Mouse (Mus musculus) liver, postnatal 0 days (tissue): ENCODE data around the gene Itpr1. TPM values are rescaled to one million over a fixed set of nuclear protein-coding genes. Genes with fewer than 3 reads are reported as not detected.

Source experiments
- ATAC-seq: fragments of 200-750 bp; cut with Nextera tagmentation; 2 replicates; pipeline ENCODE4 v1.8.0; 2017; ENCODE audit warnings: mild to moderate bottlenecking, moderate library complexity
- DNase-seq: peaks from one replicate; pipeline ENCODE4 v3.0.0-alpha.2; 2016
- H3K27ac ChIP-seq: fragments of 300-500 bp; sonication (generic); 2 replicates; pipeline ENCODE4 v1.5.1; 2014; ENCODE audit warnings: antibody characterized with exemption, moderate library complexity, mild to moderate bottlenecking, low read depth
- H3K27me3 ChIP-seq: fragments of 300-500 bp; sonication (generic); 2 replicates; pipeline ENCODE4 v1.6.1; 2014; ENCODE audit warnings: low read length, control low read depth, mixed read lengths; ENCODE audit not compliant: insufficient read depth
- H3K36me3 ChIP-seq: fragments of 300-500 bp; sonication (generic); replicated peaks from 2 replicates; pipeline ENCODE4 v1.6.1; 2014; ENCODE audit warnings: mild to moderate bottlenecking, control low read depth, low read length, moderate library complexity, mixed read lengths; ENCODE audit not compliant: insufficient read depth
- H3K4me1 ChIP-seq: fragments of 300-500 bp; sonication (generic); 2 replicates; pipeline ENCODE4 v1.6.1; 2014; ENCODE audit warnings: antibody characterized with exemption, mild to moderate bottlenecking, control low read depth; ENCODE audit not compliant: insufficient read depth
- H3K4me2 ChIP-seq: fragments of 300-500 bp; sonication (generic); 2 replicates; pipeline ENCODE4 v1.6.1; 2014; ENCODE audit warnings: low read depth, mild to moderate bottlenecking, low read length, moderate library complexity, mixed read lengths
- H3K4me3 ChIP-seq: fragments of 300-500 bp; sonication (generic); 2 replicates; pipeline ENCODE4 v1.5.1; 2014; ENCODE audit warnings: low read depth, low read length
- H3K9ac ChIP-seq: fragments of 300-500 bp; sonication (generic); replicated peaks from 2 replicates; pipeline ENCODE4 v1.6.1; 2014; ENCODE audit warnings: mild to moderate bottlenecking, moderate library complexity
- H3K9me3 ChIP-seq: fragments of 300-500 bp; sonication (generic); 2 replicates; pipeline ENCODE4 v1.6.1; 2016; ENCODE audit warnings: mild to moderate bottlenecking, control low read depth, low read length, mixed read lengths
- CTCF ChIP-seq: sonication (generic); IDR thresholded peaks from 2 replicates; pipeline ENCODE4 v1.5.1; 2016; ENCODE audit warnings: antibody characterized with exemption, low read depth
- EP300 ChIP-seq: IDR thresholded peaks from 2 replicates; pipeline ENCODE4 v1.6.1; 2016; ENCODE audit warnings: antibody characterized with exemption, low read depth, mild to moderate bottlenecking
- WGBS: fragments of 180-500 bp; shearing (Covaris S2); extraction: QIAGEN DNeasy Blood & Tissue Kit; methylation state at CpG from one replicate; pipeline ENCODE4 v1.1.7; 2014; ENCODE audit not compliant: insufficient replicate concordance; 5-methylcytosine and 5-hydroxymethylcytosine counted together
- polyA plus RNA-seq: library from polyadenylated mRNA; unstranded; fragments of >200 nt; fragmentation: Nextera tagmentation; extraction: Ambion mirVana; gene quantifications from 2 replicates; pipeline ENCODE4 v1.2.1, GENCODE M21; 2015

The Itpr1 gene
- polyA plus RNA-seq, 1 experiment from 2014 or later, result 2.9 TPM

GRCm38 (mm10) chr6:108532486-108533179 is 319.7 kb downstream of the Itpr1 start:
- Histone ChIP-seq H3K9me3 (no peaks in the 10 kb centered on the region), H3K27me3 (no peaks in the 10 kb centered on the region), H3K4me2 (peak overlapping the region; percentile 19; the same call in 1 of the 2 replicates), H3K36me3 (no peaks in the 10 kb centered on the region), H3K4me1 (peaks cover 45% of the 10 kb centered on the region), H3K4me3 (no peak overlapping the region), H3K27ac (peak overlapping the region; percentile 66), H3K9ac (no peak overlapping the region)
- ATAC-seq, result no peak
- TF ChIP-seq EP300 (no peak), CTCF (no peak)
- DNase-seq, result no peak
- 75% methylated on average over 10 of the region's 10 CpGs for WGBS

GRCm38 (mm10) chr6:108534139-108534538 is 321.2 kb downstream of the Itpr1 start:
- Histone ChIP-seq H3K4me3 (no peak overlapping the region), H3K27me3 (no peaks in the 10 kb centered on the region), H3K27ac (no peak overlapping the region), H3K9ac (no peak overlapping the region), H3K9me3 (no peaks in the 10 kb centered on the region), H3K4me2 (no peak overlapping the region), H3K36me3 (no peaks in the 10 kb centered on the region), H3K4me1 (peaks cover 38% of the 10 kb centered on the region)
- ATAC-seq (no peak), DNase-seq (no peak)
- WGBS, result 77% methylated on average over 5 of the region's 5 CpGs
- TF ChIP-seq EP300 (no peak), CTCF (no peak)

DNA sequence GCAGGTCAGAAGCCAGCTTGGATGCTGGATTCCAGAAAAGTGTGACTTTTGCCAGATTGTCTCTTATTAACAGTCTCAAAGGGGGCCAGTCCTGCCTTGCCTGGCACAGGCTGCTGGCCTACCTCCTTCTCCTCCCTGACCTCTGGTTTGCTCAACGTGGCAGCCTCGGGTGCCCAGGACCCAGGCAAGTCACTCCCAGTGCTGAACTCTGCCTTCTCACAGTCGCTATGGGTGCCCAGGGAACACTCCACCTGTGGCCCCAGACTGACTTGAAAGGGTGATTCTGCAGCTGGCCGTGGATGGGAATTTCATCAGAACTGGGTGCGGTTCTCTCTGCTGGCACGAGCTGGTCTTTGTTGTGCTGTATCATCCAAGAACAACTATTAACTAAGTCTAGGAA is 321.7 kb downstream of the Itpr1 start:
- peaks cover 38% of the 10 kb centered on the region for H3K4me1 ChIP-seq
- DNase-seq (no peak), ATAC-seq (no peak)
- H3K36me3 ChIP-seq, result no peaks in the 10 kb centered on the region
- no peaks in the 10 kb centered on the region for H3K27me3 ChIP-seq
- H3K4me2 ChIP-seq, result no peak overlapping the region
- no peak overlapping the region for H3K27ac ChIP-seq
- no peak overlapping the region for H3K4me3 ChIP-seq
- TF ChIP-seq CTCF (no peak), EP300 (no peak)
- H3K9ac ChIP-seq, result no peak overlapping the region
- no peaks in the 10 kb centered on the region for H3K9me3 ChIP-seq
- WGBS, result 69% methylated on average over 6 of the region's 6 CpGs

DNA sequence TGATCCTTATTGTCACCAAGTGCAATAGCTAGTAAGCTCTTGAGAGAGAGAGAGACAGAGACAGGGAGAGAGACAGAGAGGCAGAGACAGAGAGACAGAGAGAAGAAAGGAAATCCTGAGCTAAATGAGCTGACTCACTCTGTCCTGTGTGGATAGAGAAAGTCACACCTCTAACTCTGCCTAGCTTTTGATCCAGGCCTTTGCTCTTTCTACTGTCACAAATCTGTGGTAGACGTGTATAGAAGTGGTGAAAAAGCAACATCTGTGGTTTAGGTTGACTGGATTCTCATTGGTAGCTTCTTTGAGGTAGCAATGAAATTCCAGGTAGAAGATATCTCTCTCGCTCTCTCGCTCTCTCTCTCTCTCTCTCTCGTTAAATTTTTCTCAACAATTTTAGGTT is 322.4 kb downstream of the Itpr1 start:
- H3K4me1 ChIP-seq, result peaks cover 38% of the 10 kb centered on the region
- H3K4me2 ChIP-seq, result no peak overlapping the region
- H3K27ac ChIP-seq, result no peak overlapping the region

GRCm38 (mm10) chr6:108536546-108537317 is 323.8 kb downstream of the Itpr1 start:
- WGBS, result 32% methylated on average over 8 of the region's 8 CpGs
- H3K9me3 ChIP-seq, result no peaks in the 10 kb centered on the region
- TF ChIP-seq EP300 (no peak), CTCF (no peak)
- no peak overlapping the region for H3K4me3 ChIP-seq
- no peak overlapping the region for H3K9ac ChIP-seq
- DNase-seq (peak; percentile 59), ATAC-seq (peak; percentile 60)
- H3K4me1 ChIP-seq, result peaks cover 26% of the 10 kb centered on the region
- no peaks in the 10 kb centered on the region for H3K27me3 ChIP-seq
- H3K4me2 ChIP-seq, result peak overlapping the region; percentile 38; the same call in 1 of the 2 replicates
- H3K36me3 ChIP-seq, result no peaks in the 10 kb centered on the region
- peak overlapping the region; percentile 37; the same call in 1 of the 2 replicates for H3K27ac ChIP-seq

More for the DNA sequence above, 322.4 kb downstream of the Itpr1 start:
- ATAC-seq (no peak), DNase-seq (no peak)
- WGBS, result 68% methylated on average over 4 of the region's 4 CpGs
- no peak for TF ChIP-seq EP300
- TF ChIP-seq CTCF, result no peak
- H3K9ac ChIP-seq, result no peak overlapping the region
- no peaks in the 10 kb centered on the region for H3K9me3 ChIP-seq
- no peaks in the 10 kb centered on the region for H3K36me3 ChIP-seq
- no peak overlapping the region for H3K4me3 ChIP-seq
- H3K27me3 ChIP-seq, result no peaks in the 10 kb centered on the region

DNA sequence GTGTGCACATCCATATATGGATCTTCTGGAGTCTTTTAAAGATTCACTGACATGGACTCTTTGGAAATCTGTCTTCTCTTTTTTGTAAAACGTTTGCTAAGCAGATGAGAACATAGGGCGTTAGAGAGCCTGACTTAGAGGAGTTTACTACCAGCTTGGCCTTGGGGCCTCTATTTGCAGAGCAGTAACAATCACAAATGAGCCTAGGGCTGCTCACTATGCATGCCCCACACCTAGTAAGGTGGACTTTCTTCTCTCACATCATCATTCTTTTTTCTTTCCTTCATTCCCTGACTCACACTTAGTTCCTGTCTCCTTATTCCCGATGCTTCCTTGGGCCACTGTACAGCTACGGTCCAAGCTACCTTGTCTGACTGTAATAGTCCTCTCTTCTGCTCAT is 325.5 kb downstream of the Itpr1 start:
- Histone ChIP-seq H3K9me3 (no peaks in the 10 kb centered on the region), H3K4me1 (peaks cover 15% of the 10 kb centered on the region; the same call in 1 of the 2 replicates), H3K4me3 (no peak overlapping the region), H3K27me3 (no peaks in the 10 kb centered on the region), H3K9ac (no peak overlapping the region), H3K27ac (no peak overlapping the region), H3K36me3 (peaks cover 8% of the 10 kb centered on the region), H3K4me2 (no peak overlapping the region)
- ATAC-seq (no peak), DNase-seq (no peak)
- WGBS, result 71% methylated on average over 4 of the region's 4 CpGs
- TF ChIP-seq EP300 (no peak), CTCF (no peak)
